Mouse (Mus musculus) thymus, adult 2 months (tissue): ENCODE data around the gene Tomm70a.

Source experiments
- CTCF ChIP-seq: fragments of 200-500 bp; IDR thresholded peaks from 2 replicates; pipeline ENCODE4 v1.5.1; 2012; ENCODE audit warnings: mild to moderate bottlenecking, control low read depth, low read length, moderate library complexity, borderline replicate concordance; ENCODE audit not compliant: control insufficient read depth, poor library complexity, insufficient read depth; ENCODE audit errors: extremely low read depth
- POLR2A ChIP-seq: fragments of 200-500 bp; IDR thresholded peaks from 2 replicates; pipeline ENCODE4 v1.6.1; 2012; ENCODE audit warnings: mild to moderate bottlenecking, low read length, control low read depth, moderate library complexity; ENCODE audit not compliant: control insufficient read depth, poor library complexity, insufficient read depth; ENCODE audit errors: extremely low read depth

GRCm38 (mm10) chr16:57181180-57181579 lies 59.7 kb downstream of the Tomm70a start:
- TF ChIP-seq POLR2A: no peak
- TF ChIP-seq CTCF: no peak
